Mouse (Mus musculus) ES-Bruce4 (cell line): ENCODE data around the gene Appl2.

Source experiments
- CTCF ChIP-seq: IDR thresholded peaks from one replicate; pipeline ENCODE4 v1.8.1; 2011; ENCODE audit warnings: low read depth, low read length
- POLR2A ChIP-seq: IDR thresholded peaks from one replicate; pipeline ENCODE4 v1.8.1; 2011; ENCODE audit warnings: low read length; ENCODE audit not compliant: insufficient read depth

GRCm38 (mm10) chr10:83639881-83640386 is 8.6 kb downstream of the Appl2 start:
- TF ChIP-seq POLR2A (no peak), CTCF (no peak)
